Mouse (Mus musculus): Measurements from ENCODE around the gene Ociad2. TPM values are rescaled to one million over a fixed set of nuclear protein-coding genes. Genes with fewer than 3 reads are reported as not detected.

Ociad2 gene
- 12.1 TPM for polyA plus RNA-seq (2014; fragmentation: Illumina TruSeq; extraction: RNeasy Lipid Tissue Mini Kit (QIAGEN cat#74804); ENCODE audit: low read depth, low replicate concordance)

GRCm38 (mm10) chr5:73340723-73341235, at the start of gene Ociad2:
TSS of gene Ociad2 (minus strand) at chr5:73341028.

GRCm38 (mm10) chr5:73292502-73293457, 48.0 kb downstream of the Ociad2 start, which contains the start of gene Ociad1:
TSS of gene Ociad1 (plus strand) at chr5:73292784.

Other genes starting within 250 kb of the Ociad2 start
- 12.1 TPM for gene Fryl, start 84.4 kb downstream of the Ociad2 start, polyA plus RNA-seq (2014; fragmentation: Illumina TruSeq; extraction: RNeasy Lipid Tissue Mini Kit (QIAGEN cat#74804); ENCODE audit: low read depth, low replicate concordance)
- gene Ociad1, start 48.2 kb downstream of the Ociad2 start, polyA plus RNA-seq (2014; fragmentation: Illumina TruSeq; extraction: RNeasy Lipid Tissue Mini Kit (QIAGEN cat#74804); ENCODE audit: low read depth, low replicate concordance): 329 TPM
- gene Cwh43, start 65.0 kb upstream of the Ociad2 start, polyA plus RNA-seq (2014; fragmentation: Illumina TruSeq; extraction: RNeasy Lipid Tissue Mini Kit (QIAGEN cat#74804); ENCODE audit: low read depth, low replicate concordance): not detected
- 43.3 TPM for gene Dcun1d4, start 140.0 kb upstream of the Ociad2 start, polyA plus RNA-seq (2014; fragmentation: Illumina TruSeq; extraction: RNeasy Lipid Tissue Mini Kit (QIAGEN cat#74804); ENCODE audit: low read depth, low replicate concordance)

Data from liver, adult 10 weeks (tissue).